Mouse (Mus musculus) 3134 (cell line): ENCODE results near the gene Irgc1.
"Not testable (repeated sequence)": the region's sequence is repeated elsewhere in the genome, so short reads cannot be mapped to it uniquely, and the experiment has no call there.

ENCODE experiments used
- DNase-seq: peaks from one replicate; pipeline ENCODE4 v3.0.0-alpha.2; 2011; ENCODE audit warnings: low spot score; ENCODE audit not compliant: insufficient read length; ENCODE audit errors: extremely low read depth

Irgc1 gene

GRCm38 (mm10) chr7:24406528-24407344 lies 45.4 kb downstream of the Irgc1 start:
- DNase-seq: no peak

- DNase-seq: no peak
These were observed 46.4 kb downstream of the Irgc1 start for GRCm38 (mm10) chr7:24405649-24406048.

GRCm38 (mm10) chr7:24402851-24403250 lies 49.2 kb downstream of the Irgc1 start:
- DNase-seq: no peak

- DNase-seq: not testable (repeated sequence)
These were observed 51.6 kb downstream of the Irgc1 start for GRCm38 (mm10) chr7:24400489-24400888.

GRCm38 (mm10) chr7:24400082-24400452 lies 52.0 kb downstream of the Irgc1 start:
- no peak for DNase-seq

- DNase-seq: peak; percentile 99
These were observed 52.6 kb downstream of the Irgc1 start, which contains the start of gene Smg9 for GRCm38 (mm10) chr7:24399256-24400081. Gene Smg9 (plus strand): TSS chr7:24399619.

GRCm38 (mm10) chr7:24398364-24398913 lies 53.7 kb downstream of the Irgc1 start:
- no peak for DNase-seq

GRCm38 (mm10) chr7:24396832-24397231 lies 55.3 kb downstream of the Irgc1 start:
- DNase-seq: no peak

GRCm38 (mm10) chr7:24394475-24395161 lies 57.5 kb downstream of the Irgc1 start:
- DNase-seq: no peak

- no peak for DNase-seq
These were observed 58.0 kb downstream of the Irgc1 start for GRCm38 (mm10) chr7:24394054-24394453.

GRCm38 (mm10) chr7:24391687-24392086 lies 60.4 kb downstream of the Irgc1 start:
- no peak for DNase-seq

GRCm38 (mm10) chr7:24391077-24391476 lies 61.0 kb downstream of the Irgc1 start:
- no peak for DNase-seq

GRCm38 (mm10) chr7:24390512-24390911 lies 61.6 kb downstream of the Irgc1 start:
- no peak for DNase-seq

- no peak for DNase-seq
These were observed 62.4 kb downstream of the Irgc1 start for GRCm38 (mm10) chr7:24389516-24390187.

GRCm38 (mm10) chr7:24387059-24387556 lies 65.0 kb downstream of the Irgc1 start:
- DNase-seq: peak; percentile 91

- peak; percentile 57 for DNase-seq
These were observed 67.3 kb downstream of the Irgc1 start for GRCm38 (mm10) chr7:24384827-24385226.

GRCm38 (mm10) chr7:24384070-24384469 lies 68.0 kb downstream of the Irgc1 start:
- no peak for DNase-seq

- no peak for DNase-seq
These were observed 69.2 kb downstream of the Irgc1 start for GRCm38 (mm10) chr7:24382730-24383372.
